In genomic region chr8:86550516-86550915, GRCm38 (mm10) we compare ENCODE assay signal across 26 mouse cellular contexts. TPM values are rescaled to one million over a fixed set of nuclear protein-coding genes. Genes with fewer than 3 reads are reported as not detected.
DNase-seq lines count a peak whose midpoint lies in the region; ATAC-seq and TF ChIP-seq lines count a peak whose summit lies in the region.
"Had no signal": no experiment of that assay in that cellular context is flagged by ENCODE, and none has a peak within 500 bp of the region (broad histone marks: within the 10 kb centered on the region; RNA-seq: fewer than 3 reads in every experiment).

No protein-coding gene starts in this region.

- WGBS in heart, adult 2 months: 86% methylated on average over 10 of the region's 10 CpGs
- WGBS in hindbrain, embryonic 10.5 days: 86% methylated on average over 10 of the region's 10 CpGs
- 88% methylated on average over 10 of the region's 10 CpGs for WGBS in intestine, postnatal 0 days

- no peak for TF ChIP-seq CTCF in heart, adult 2 months (IDR thresholded peaks at IDR 0.05)
- TF ChIP-seq CTCF in intestine, postnatal 0 days (IDR thresholded peaks at IDR 0.05; ENCODE audit: low read depth): no peak

- no peak overlapping the region for H3K4me3 ChIP-seq in heart, adult 2 months
- H3K4me3 ChIP-seq in hindbrain, embryonic 10.5 days: no peak overlapping the region
- H3K4me3 ChIP-seq in intestine, postnatal 0 days (ENCODE audit: low read depth, low read length): no peak overlapping the region

- TF ChIP-seq POLR2A in heart, adult 2 months (IDR thresholded peaks at IDR 0.05; ENCODE audit: insufficient read depth, low read depth, low read length): no peak

- intact Hi-C loops in heart, adult 2 months (cut with DNase I): no loop called here

- DNase-seq in heart, adult 11 months: peak; percentile 66
- no peak for DNase-seq in heart, adult 2 months
- DNase-seq in ES-CJ7 (ENCODE audit: low read depth, low spot score) (peak; percentile 16), R1 (ENCODE audit: low read depth, low spot score) (peak; percentile 63)
- no peak for DNase-seq in hindbrain, embryonic 10.5 days (ENCODE audit: low spot score)
- DNase-seq: adrenal gland, adult 2 months; adrenal gland, adult 8-10 months; adrenal gland, postnatal 10 days; adrenal gland, postnatal 14 days; adrenal gland, postnatal 25 days; adrenal gland, postnatal 36 days; B cell, adult 2 months; cerebellum, adult 11 months; cerebellum, adult 11-12 months; cerebellum, adult 18-20 months; cerebellum, adult 2 months; cerebellum, adult 8-10 months had no signal

- no peaks in the 10 kb centered on the region for H3K27me3 ChIP-seq in heart, adult 2 months (ENCODE audit: control insufficient read depth, insufficient read depth, low read length)
- H3K27me3 ChIP-seq in hindbrain, embryonic 10.5 days (ENCODE audit: insufficient read depth, poor library complexity, severe bottlenecking): no peaks in the 10 kb centered on the region
- no peaks in the 10 kb centered on the region for H3K27me3 ChIP-seq in intestine, postnatal 0 days (replicated peaks; ENCODE audit: control insufficient read depth, insufficient read depth, low read length)
- H3K27me3 ChIP-seq: Patski had no signal

- no peaks in the 10 kb centered on the region for H3K36me3 ChIP-seq in heart, adult 2 months (ENCODE audit: control insufficient read depth, insufficient read depth, low read length)
- H3K36me3 ChIP-seq in hindbrain, embryonic 10.5 days: no peaks in the 10 kb centered on the region
- H3K36me3 ChIP-seq in intestine, postnatal 0 days (ENCODE audit: control insufficient read depth, insufficient read depth): no peaks in the 10 kb centered on the region
- H3K36me3 ChIP-seq: G1E had no signal

- H3K4me1 ChIP-seq in heart, adult 2 months (ENCODE audit: control insufficient read depth, insufficient read depth, low read length): no peaks in the 10 kb centered on the region
- H3K4me1 ChIP-seq in hindbrain, embryonic 10.5 days (replicated peaks): no peaks in the 10 kb centered on the region
- H3K4me1 ChIP-seq in intestine, postnatal 0 days (replicated peaks; ENCODE audit: control insufficient read depth, insufficient read depth, low read length): no peaks in the 10 kb centered on the region

- no peak overlapping the region for H3K9ac ChIP-seq in heart, adult 2 months (ENCODE audit: low read depth, low read length)
- no peak overlapping the region for H3K9ac ChIP-seq in intestine, postnatal 0 days (ENCODE audit: low read depth, low read length)

- ATAC-seq in intestine, postnatal 0 days: no peak
- ATAC-seq: activated CD4-positive, CD25-positive, alpha-beta regulatory T cell, adult 4 months; CD4-positive, CD25-positive, alpha-beta regulatory T cell, adult 4 months; Patski had no signal

- no peaks in the 10 kb centered on the region; the same call in 1 of the 2 replicates for H3K9me3 ChIP-seq in hindbrain, embryonic 10.5 days
- H3K9me3 ChIP-seq in intestine, postnatal 0 days (ENCODE audit: control insufficient read depth): no peaks in the 10 kb centered on the region
- H3K9me3 ChIP-seq: G1E had no signal

- H3K79me2 ChIP-seq in heart, adult 2 months (replicated peaks; ENCODE audit: control insufficient read depth, insufficient read depth, low read length): no peaks in the 10 kb centered on the region

- H3K4me2 ChIP-seq in intestine, postnatal 0 days (replicated peaks; ENCODE audit: low read depth): no peak overlapping the region

- no peak for TF ChIP-seq EP300 in heart, adult 2 months (IDR thresholded peaks at IDR 0.05; ENCODE audit: insufficient read depth, low read depth, low read length)

- no peak overlapping the region for H3K27ac ChIP-seq in heart, adult 2 months
- no peak overlapping the region for H3K27ac ChIP-seq in hindbrain, embryonic 10.5 days
- H3K27ac ChIP-seq in intestine, postnatal 0 days (ENCODE audit: low read depth, low read length): no peak overlapping the region

RNA-seq across cellular contexts. Expression of gene Abcc12, which starts 30.0 kb away (rescaled TPM):
- not detected for total RNA-seq in heart, adult 2 months (2021)
- polyA plus RNA-seq in heart, adult 2 months (2012; rRNA removed): 0.10 TPM in 1 of 2 replicates, not detected in the other
- polyA plus RNA-seq in hindbrain, embryonic 10.5 days (2016; fragmentation: Nextera tagmentation; extraction: Ambion mirVana): 0.05 and 0.10 TPM in 2 replicates
- 0.07 TPM in 1 of 2 replicates, not detected in the other for polyA plus RNA-seq in intestine, postnatal 0 days (2015; fragmentation: Nextera tagmentation; extraction: Ambion mirVana)
- total RNA-seq: adrenal gland, adult 18-20 months; adrenal gland, adult 2 months; adrenal gland, postnatal 25 days; adrenal gland, postnatal 36 days; CH12.LX; MEL had no signal
- polyA plus RNA-seq: activated CD4-positive, CD25-positive, alpha-beta regulatory T cell, adult 4 months; C2C12; CD4-positive, CD25-positive, alpha-beta regulatory T cell, adult 4 months had no signal

Comparison
In these comparisons a context has a peak if more than half of its experiments do, and no peak if none do; other contexts are left out.
1. DNase-seq: peak in heart, adult 11 months (single experiment), ES-CJ7 (single experiment) and R1 (single experiment); none in heart, adult 2 months (0 of 2) and hindbrain, embryonic 10.5 days (single experiment).